Mouse (Mus musculus): ENCODE measurements around the gene Arg1.

DNA sequence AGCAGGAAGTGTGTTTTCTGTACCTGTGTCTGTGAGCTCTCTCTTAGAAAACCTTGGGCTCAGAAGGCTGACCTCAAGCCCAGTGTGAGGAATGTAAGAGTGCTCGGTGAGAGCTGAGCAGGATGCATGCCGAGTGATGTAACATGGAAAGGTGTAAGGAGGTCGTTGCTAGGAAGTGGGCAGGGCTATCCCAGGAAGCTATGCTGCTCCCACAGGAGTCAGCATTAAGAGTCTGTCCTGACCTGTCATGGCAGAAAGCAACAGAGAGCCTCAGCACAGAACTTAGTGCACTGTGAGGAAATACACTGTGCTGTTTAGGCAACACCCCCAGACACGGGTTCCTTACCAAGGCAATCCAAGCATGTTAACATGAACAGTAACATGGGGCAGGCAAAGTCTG, 45.6 kb upstream of the Arg1 start:
- TF ChIP-seq ZNF384 (IDR thresholded peaks at IDR 0.05; ENCODE audit: low read depth, low read length) (no peak), ZC3H11A (IDR thresholded peaks at IDR 0.05; ENCODE audit: borderline replicate concordance, low read depth, low read length) (no peak), CHD2 (IDR thresholded peaks at IDR 0.05; ENCODE audit: low read depth, low read length) (no peak), HCFC1 (IDR thresholded peaks at IDR 0.05; ENCODE audit: borderline replicate concordance, insufficient read depth, low read length) (no peak), MAFK (IDR thresholded peaks at IDR 0.05; ENCODE audit: insufficient read depth, low read depth, low read length) (no peak)

All from ES-E14 (cell line).